Mouse (Mus musculus): ENCODE results near the gene Plekhs1.

- TF ChIP-seq GATA1 (IDR thresholded peaks at IDR 0.05; ENCODE audit: borderline replicate concordance, low read length) (no peak), CTCF (IDR thresholded peaks at IDR 0.05; ENCODE audit: low read depth, low read length) (no peak), GATA2 (IDR thresholded peaks at IDR 0.05; ENCODE audit: borderline replicate concordance, low read depth, low read length) (no peak), POLR2AphosphoS5 (IDR thresholded peaks at IDR 0.05; ENCODE audit: insufficient replicate concordance, low read depth, low read length) (no peak), TAL1 (conservative IDR thresholded peaks at IDR 0.05; ENCODE audit: low read depth, low read length) (no peak)
These were observed 16.4 kb downstream of the Plekhs1 start for GRCm38 (mm10) chr19:56477832-56478231.
